Mouse (Mus musculus) limb, embryonic 14.5 days (tissue): ENCODE measurements around the gene Tpm3. TPM values are rescaled to one million over a fixed set of nuclear protein-coding genes. Genes with fewer than 3 reads are reported as not detected.
A peak's percentile ranks its signal among the peaks of the same experiment; 100 is the strongest.

Source experiments
- ATAC-seq: fragments of 200-750 bp; cut with Nextera tagmentation; 2 replicates; pipeline ENCODE4 v1.8.0; 2017; ENCODE audit warnings: low read depth, moderate number of reproducible peaks, moderate TSS enrichment; ENCODE audit not compliant: low FRiP score
- DNase-seq: peaks from one replicate; pipeline ENCODE4 v3.0.0-alpha.2; 2015; ENCODE audit warnings: low spot score
- H3K27ac ChIP-seq: fragments of 300-500 bp; sonication (generic); replicated peaks from 2 replicates; pipeline ENCODE4 v1.5.1; 2014; ENCODE audit warnings: low read depth, mild to moderate bottlenecking, low read length, moderate library complexity, mixed read lengths
- H3K27me3 ChIP-seq: fragments of 300-500 bp; sonication (generic); 2 replicates; pipeline ENCODE4 v1.6.1; 2014; ENCODE audit warnings: low read length, mixed read lengths; ENCODE audit not compliant: control insufficient read depth, insufficient read depth
- H3K36me3 ChIP-seq: fragments of 300-500 bp; sonication (generic); 2 replicates; pipeline ENCODE4 v1.6.1; 2014; ENCODE audit warnings: mild to moderate bottlenecking, low read length, moderate library complexity, mixed read lengths; ENCODE audit not compliant: control insufficient read depth, insufficient read depth
- H3K4me1 ChIP-seq: fragments of 300-500 bp; sonication (generic); 2 replicates; pipeline ENCODE4 v1.6.1; 2014; ENCODE audit warnings: antibody characterized with exemption, low read length, mixed read lengths; ENCODE audit not compliant: control insufficient read depth, insufficient read depth
- H3K4me2 ChIP-seq: fragments of 300-500 bp; sonication (generic); replicated peaks from 2 replicates; pipeline ENCODE4 v1.6.1; 2014; ENCODE audit warnings: low read depth, mild to moderate bottlenecking, low read length, moderate library complexity; ENCODE audit not compliant: severe bottlenecking
- H3K4me3 ChIP-seq: fragments of 300-500 bp; sonication (generic); replicated peaks from 2 replicates; pipeline ENCODE4 v1.5.1; 2014; ENCODE audit warnings: low read length
- H3K9ac ChIP-seq: fragments of 300-500 bp; sonication (generic); 2 replicates; pipeline ENCODE4 v1.6.1; 2014; ENCODE audit warnings: mild to moderate bottlenecking, low read depth, low read length, moderate library complexity; ENCODE audit not compliant: severe bottlenecking
- H3K9me3 ChIP-seq: fragments of 300-500 bp; sonication (generic); 2 replicates; pipeline ENCODE4 v1.6.1; 2016; ENCODE audit warnings: low read length; ENCODE audit not compliant: control insufficient read depth
- POLR2A ChIP-seq: fragments of 200-500 bp; IDR thresholded peaks from 2 replicates; pipeline ENCODE4 v1.8.0; 2012; ENCODE audit warnings: inconsistent platforms, mild to moderate bottlenecking, moderate library complexity, borderline replicate concordance; ENCODE audit not compliant: insufficient read depth, insufficient read length; ENCODE audit errors: extremely low read depth
- WGBS: fragments of 180-500 bp; shearing (Covaris S2); extraction: QIAGEN DNeasy Blood & Tissue Kit; methylation state at CpG from one replicate; pipeline ENCODE4 v1.1.7; 2014; 5-methylcytosine and 5-hydroxymethylcytosine counted together
- polyA plus RNA-seq, 2 experiments: library from polyadenylated mRNA; depleted of rRNA in 1 of 2; stranded (reverse) in 1 of 2; unstranded in 1 of 2; fragments of >200 nt; fragmentation: Nextera tagmentation in 1 of 2; extraction: Ambion mirVana in 1 of 2; gene quantifications; 2 replicates each; pipeline versions ENCODE4 v1.2.1 to v1.2.3; 2012 to 2014

The Tpm3 gene
- polyA plus RNA-seq, 2 experiments, result 269 to 436 TPM

DNA sequence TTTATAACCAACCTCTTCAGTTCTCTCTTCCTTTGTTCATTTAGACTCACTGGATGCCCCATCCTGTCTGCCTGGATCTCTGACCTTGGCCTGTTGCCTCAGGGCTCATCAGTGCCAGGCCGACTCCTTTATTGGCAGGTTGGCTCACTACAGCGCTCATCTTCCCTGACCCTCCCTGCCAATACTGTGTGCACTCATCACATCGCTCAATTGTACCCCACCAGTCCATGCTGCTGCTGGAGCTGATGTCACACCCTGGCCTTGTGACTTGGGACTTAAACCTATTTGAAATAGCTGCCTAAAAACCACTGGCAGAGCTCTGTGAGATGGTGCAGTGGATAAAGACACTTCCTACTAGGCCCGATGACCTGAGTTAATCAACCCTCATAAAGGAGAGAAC, 4.6 kb upstream of the Tpm3 start:
- Histone ChIP-seq H3K27me3 (no peaks in the 10 kb centered on the region), H3K36me3 (peaks cover 16% of the 10 kb centered on the region), H3K4me3 (no peak overlapping the region), H3K4me1 (no peaks in the 10 kb centered on the region), H3K9ac (no peak overlapping the region), H3K27ac (no peak overlapping the region), H3K4me2 (no peak overlapping the region), H3K9me3 (no peaks in the 10 kb centered on the region)
- 86% methylated on average over 4 of the region's 4 CpGs for WGBS
- no peak for TF ChIP-seq POLR2A
- DNase-seq (no peak), ATAC-seq (no peak)

- Histone ChIP-seq H3K4me1 (no peaks in the 10 kb centered on the region), H3K27me3 (no peaks in the 10 kb centered on the region), H3K27ac (no peak overlapping the region), H3K9me3 (no peaks in the 10 kb centered on the region), H3K9ac (no peak overlapping the region), H3K4me3 (no peak overlapping the region), H3K36me3 (peaks cover 4% of the 10 kb centered on the region), H3K4me2 (no peak overlapping the region)
- WGBS, result 80% methylated on average over 6 of the region's 7 CpGs
- DNase-seq (no peak), ATAC-seq (no peak)
- no peak for TF ChIP-seq POLR2A
These were observed 2.8 kb upstream of the Tpm3 start for GRCm38 (mm10) chr3:90069688-90070087.

DNA sequence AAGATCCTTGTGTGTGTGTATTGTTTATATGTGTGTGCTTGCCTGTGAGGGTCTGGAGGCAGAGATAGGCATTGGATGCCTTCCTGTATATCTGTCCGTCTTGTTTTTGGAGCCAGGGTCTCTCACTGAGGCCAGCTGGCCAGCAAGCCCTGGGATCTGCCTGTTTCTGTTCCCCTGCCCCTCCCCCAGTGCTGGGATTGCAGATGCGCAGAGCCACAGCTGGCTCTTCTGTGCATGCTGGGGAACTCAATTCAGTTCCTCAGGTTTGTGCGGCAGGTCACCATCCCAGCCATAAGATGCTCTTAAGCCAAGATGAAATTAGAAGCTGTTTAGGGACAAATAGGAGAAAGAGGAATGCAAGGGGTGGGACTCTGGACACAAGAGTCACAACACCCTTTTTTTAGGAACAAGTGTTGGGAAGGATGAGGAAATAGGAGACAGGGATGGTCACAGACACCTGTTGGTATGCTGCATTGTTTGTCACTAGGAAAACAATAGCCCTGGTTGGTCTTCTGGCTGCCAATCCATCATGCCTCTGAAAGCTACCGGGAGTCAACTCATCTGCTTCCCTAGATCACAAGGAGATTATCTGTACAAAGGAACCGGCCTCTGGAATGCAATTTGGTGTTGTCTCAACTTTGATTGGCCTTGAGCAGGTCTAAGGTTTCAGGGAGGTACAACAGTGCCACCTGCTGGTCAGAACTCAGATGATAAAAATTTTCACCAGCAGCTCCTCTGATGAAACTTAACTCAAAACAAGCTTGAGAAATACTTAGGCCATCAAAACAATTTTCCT, 4.7 kb downstream of the Tpm3 start:
- ATAC-seq, result peak; percentile 7; the same call in 1 of the 2 replicates
- H3K27ac ChIP-seq, result no peak overlapping the region
- H3K4me2 ChIP-seq, result no peak overlapping the region; the same call in 1 of the 2 replicates

GRCm38 (mm10) chr3:90078224-90078623, 5.8 kb downstream of the Tpm3 start:
- ATAC-seq, result no peak
- Histone ChIP-seq H3K4me1 (peaks cover 23% of the 10 kb centered on the region), H3K9me3 (no peaks in the 10 kb centered on the region), H3K4me2 (no peak overlapping the region), H3K9ac (no peak overlapping the region), H3K4me3 (no peak overlapping the region), H3K27me3 (no peaks in the 10 kb centered on the region), H3K36me3 (peaks cover 4% of the 10 kb centered on the region; the same call in 1 of the 2 replicates), H3K27ac (no peak overlapping the region)
- TF ChIP-seq POLR2A, result no peak
- DNase-seq, result no peak
- 44% methylated on average over 5 of the region's 5 CpGs for WGBS

More for the DNA sequence above, 4.7 kb downstream of the Tpm3 start:
- peak; percentile 89 for DNase-seq
- Histone ChIP-seq H3K4me3 (no peak overlapping the region), H3K9ac (no peak overlapping the region), H3K9me3 (no peaks in the 10 kb centered on the region), H3K36me3 (no peaks in the 10 kb centered on the region), H3K4me1 (peaks cover 16% of the 10 kb centered on the region), H3K27me3 (no peaks in the 10 kb centered on the region)
- 10% methylated on average over 5 of the region's 5 CpGs for WGBS
- TF ChIP-seq POLR2A, result no peak

- peaks cover 8% of the 10 kb centered on the region; the same call in 1 of the 2 replicates for H3K36me3 ChIP-seq
- H3K27ac ChIP-seq, result peak overlapping the region; percentile 97
- H3K4me3 ChIP-seq, result peak overlapping the region; percentile 79
- peak overlapping the region; percentile 82 for H3K9ac ChIP-seq
- under 1% methylated on average over 33 of the region's 33 CpGs for WGBS
- H3K9me3 ChIP-seq, result no peaks in the 10 kb centered on the region
- no peaks in the 10 kb centered on the region for H3K27me3 ChIP-seq
- H3K4me2 ChIP-seq, result peak overlapping the region; percentile 71
- ATAC-seq, result peak; percentile 94
- DNase-seq, result peak; percentile 97
- H3K4me1 ChIP-seq, result peaks cover 32% of the 10 kb centered on the region
- TF ChIP-seq POLR2A, result no peak
These were observed 6.8 kb downstream of the Tpm3 start for GRCm38 (mm10) chr3:90079133-90079762.
